Mouse (Mus musculus) kidney, embryonic 15.5 days (tissue): ENCODE measurements around the gene Rhno1. TPM values are rescaled to one million over a fixed set of nuclear protein-coding genes. Genes with fewer than 3 reads are reported as not detected.
A peak's percentile ranks its signal among the peaks of the same experiment; 100 is the strongest.
"Not testable (repeated sequence)": the region's sequence is repeated elsewhere in the genome, so short reads cannot be mapped to it uniquely, and the experiment has no call there.

ENCODE experiments used
- ATAC-seq: fragments of 200-750 bp; cut with Nextera tagmentation; replicated peaks from 2 replicates; pipeline ENCODE4 v1.8.0; 2017; ENCODE audit warnings: moderate TSS enrichment; ENCODE audit not compliant: low FRiP score
- H3K27ac ChIP-seq: fragments of 300-500 bp; sonication (generic); 2 replicates; pipeline ENCODE4 v1.5.1; 2015; ENCODE audit warnings: mild to moderate bottlenecking, inconsistent platforms
- H3K27me3 ChIP-seq: fragments of 300-500 bp; sonication (generic); 2 replicates; pipeline ENCODE4 v1.6.1; 2015; ENCODE audit warnings: inconsistent platforms
- H3K36me3 ChIP-seq: fragments of 300-500 bp; sonication (generic); 2 replicates; pipeline ENCODE4 v1.6.1; 2015; ENCODE audit warnings: inconsistent platforms
- H3K4me1 ChIP-seq: fragments of 300-500 bp; sonication (generic); 2 replicates; pipeline ENCODE4 v1.6.1; 2015; ENCODE audit warnings: inconsistent platforms
- H3K4me2 ChIP-seq: fragments of 300-500 bp; sonication (generic); 2 replicates; pipeline ENCODE4 v1.6.1; 2015; ENCODE audit warnings: moderate library complexity, mild to moderate bottlenecking, inconsistent platforms
- H3K4me3 ChIP-seq: fragments of 300-500 bp; sonication (generic); replicated peaks from 2 replicates; pipeline ENCODE4 v1.5.1; 2015; ENCODE audit warnings: mild to moderate bottlenecking, inconsistent platforms
- H3K9ac ChIP-seq: fragments of 300-500 bp; sonication (generic); 2 replicates; pipeline ENCODE4 v1.6.1; 2015; ENCODE audit warnings: mild to moderate bottlenecking, inconsistent platforms
- H3K9me3 ChIP-seq: fragments of 300-500 bp; sonication (generic); replicated peaks from 2 replicates; pipeline ENCODE4 v1.6.1; 2016; ENCODE audit warnings: inconsistent platforms
- WGBS: fragments of 180-500 bp; shearing (Covaris S2); methylation state at CpG from one replicate; pipeline ENCODE4 v1.1.7; 2015; ENCODE audit warnings: mixed read lengths; 5-methylcytosine and 5-hydroxymethylcytosine counted together
- polyA plus RNA-seq: library from polyadenylated mRNA; unstranded; fragments of >200 nt; fragmentation: Nextera tagmentation; extraction: Ambion mirVana; gene quantifications from 2 replicates; pipeline ENCODE4 v1.2.1, GENCODE M21; 2015

Gene Rhno1
- polyA plus RNA-seq, 1 experiment from 2014 or later = 122 TPM

DNA sequence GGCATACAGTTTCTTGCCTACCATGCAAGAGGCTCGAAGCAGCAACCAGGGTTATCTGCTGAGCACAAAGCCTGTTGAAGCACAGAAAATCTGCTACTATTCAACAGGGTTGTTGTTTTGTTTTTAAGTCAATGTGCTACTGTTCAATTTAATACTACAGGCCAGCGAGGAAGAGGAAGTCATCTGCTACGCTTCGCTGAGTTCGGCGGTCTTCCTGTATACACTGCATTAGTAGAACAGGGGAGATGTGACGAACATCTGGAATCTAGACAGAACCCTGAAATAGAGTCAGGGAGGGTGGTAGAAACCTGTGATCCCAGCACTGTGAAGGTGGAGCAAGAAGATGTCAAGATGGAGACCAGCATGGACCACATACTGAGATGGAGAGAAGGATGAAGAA lies 21.0 kb upstream of the Rhno1 start:
- Histone ChIP-seq H3K27me3 (no peaks in the 10 kb centered on the region), H3K9me3 (no peaks in the 10 kb centered on the region), H3K4me1 (no peaks in the 10 kb centered on the region), H3K27ac (no peak overlapping the region), H3K4me2 (no peak overlapping the region), H3K9ac (no peak overlapping the region), H3K36me3 (no peaks in the 10 kb centered on the region), H3K4me3 (no peak overlapping the region)
- no peak for ATAC-seq
- WGBS = 60% methylated on average over 7 of the region's 7 CpGs

DNA sequence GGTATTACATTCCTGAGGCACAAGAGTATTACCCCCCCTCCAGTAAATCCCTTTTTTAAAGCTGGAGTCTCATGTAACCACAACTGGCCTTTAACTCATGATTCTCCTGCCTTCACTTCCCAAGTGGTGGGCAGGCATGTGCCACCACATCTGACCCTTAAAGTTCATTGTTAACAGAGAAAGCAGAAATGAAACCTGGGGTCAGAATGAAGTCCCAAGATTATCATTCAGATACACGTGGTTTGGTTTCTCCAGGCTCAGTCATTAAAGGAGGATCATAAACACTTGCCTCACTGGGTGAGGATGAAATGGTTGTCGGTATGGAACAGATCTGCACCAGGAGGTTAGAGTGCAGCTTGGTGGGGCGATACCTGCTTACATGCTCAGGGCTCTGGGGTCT lies 18.5 kb upstream of the Rhno1 start:
- no peak overlapping the region for H3K4me2 ChIP-seq
- H3K27me3 ChIP-seq = no peaks in the 10 kb centered on the region
- ATAC-seq = no peak
- no peak overlapping the region for H3K27ac ChIP-seq
- H3K4me3 ChIP-seq = no peak overlapping the region
- H3K9ac ChIP-seq = no peak overlapping the region
- WGBS = 74% methylated on average over 3 of the region's 3 CpGs
- H3K9me3 ChIP-seq = no peaks in the 10 kb centered on the region
- peaks cover 9% of the 10 kb centered on the region for H3K36me3 ChIP-seq
- H3K4me1 ChIP-seq = no peaks in the 10 kb centered on the region

DNA sequence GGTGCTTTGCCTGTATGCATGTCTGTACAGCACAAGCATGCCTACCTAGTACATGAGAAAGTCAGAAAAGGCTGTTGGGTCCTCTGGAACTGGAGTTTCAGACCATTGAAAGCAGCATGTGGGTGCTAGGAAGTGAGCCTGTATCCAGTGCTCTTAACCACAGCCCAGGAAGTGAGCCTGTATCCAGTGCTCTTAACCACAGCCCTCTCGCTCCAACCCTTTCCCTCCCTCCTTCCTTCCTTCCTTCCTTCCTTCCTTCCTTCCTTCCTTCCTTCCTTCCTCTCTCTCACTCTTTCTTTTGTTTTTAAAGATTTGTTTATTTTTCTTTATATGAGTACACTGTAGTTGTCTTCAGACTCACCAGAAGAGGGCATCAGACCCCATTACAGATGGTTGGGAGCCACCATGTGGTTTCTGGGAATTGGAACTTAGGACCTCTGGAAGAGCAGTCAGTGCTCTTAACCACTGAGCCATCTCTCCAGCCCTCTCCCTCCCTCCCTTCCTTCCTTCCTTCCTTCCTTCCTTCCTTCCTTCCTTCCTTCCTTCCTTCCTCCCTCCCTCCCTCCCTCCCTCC lies 18.0 kb upstream of the Rhno1 start:
- H3K36me3 ChIP-seq = peaks cover 12% of the 10 kb centered on the region
- not testable (repeated sequence) for H3K9me3 ChIP-seq, H3K4me2 ChIP-seq, H3K4me1 ChIP-seq, H3K4me3 ChIP-seq, ATAC-seq, H3K27ac ChIP-seq, H3K9ac ChIP-seq, H3K27me3 ChIP-seq
- WGBS = 72% methylated on average over 1 of the region's 1 CpGs

DNA sequence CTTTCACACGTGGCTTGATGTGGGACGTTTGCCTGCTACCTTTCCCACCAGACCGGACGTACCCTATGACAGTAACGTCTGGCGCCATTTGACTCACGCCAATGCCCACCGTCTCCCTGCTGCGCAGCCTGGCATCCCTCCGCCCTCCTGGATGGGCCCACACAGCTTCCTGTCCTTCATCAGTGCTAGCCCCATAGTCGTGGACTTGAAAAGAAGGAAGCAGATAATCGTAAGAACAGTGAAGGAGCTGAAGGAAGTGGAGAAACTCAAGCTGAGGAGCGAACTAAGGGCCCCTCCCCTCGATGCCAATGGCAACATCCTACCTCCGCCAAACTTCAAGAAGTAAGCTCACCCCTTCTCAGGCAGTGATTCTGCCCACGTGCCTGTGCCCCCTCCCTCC lies 16.9 kb upstream of the Rhno1 start:
- H3K9ac ChIP-seq = no peak overlapping the region
- 82% methylated on average over 16 of the region's 16 CpGs for WGBS
- H3K4me1 ChIP-seq = peaks cover 6% of the 10 kb centered on the region; the same call in 1 of the 2 replicates
- no peak overlapping the region for H3K4me2 ChIP-seq
- no peak overlapping the region for H3K4me3 ChIP-seq
- peaks cover 18% of the 10 kb centered on the region for H3K36me3 ChIP-seq
- no peaks in the 10 kb centered on the region for H3K9me3 ChIP-seq
- ATAC-seq = no peak
- H3K27ac ChIP-seq = no peak overlapping the region
- no peaks in the 10 kb centered on the region for H3K27me3 ChIP-seq

DNA sequence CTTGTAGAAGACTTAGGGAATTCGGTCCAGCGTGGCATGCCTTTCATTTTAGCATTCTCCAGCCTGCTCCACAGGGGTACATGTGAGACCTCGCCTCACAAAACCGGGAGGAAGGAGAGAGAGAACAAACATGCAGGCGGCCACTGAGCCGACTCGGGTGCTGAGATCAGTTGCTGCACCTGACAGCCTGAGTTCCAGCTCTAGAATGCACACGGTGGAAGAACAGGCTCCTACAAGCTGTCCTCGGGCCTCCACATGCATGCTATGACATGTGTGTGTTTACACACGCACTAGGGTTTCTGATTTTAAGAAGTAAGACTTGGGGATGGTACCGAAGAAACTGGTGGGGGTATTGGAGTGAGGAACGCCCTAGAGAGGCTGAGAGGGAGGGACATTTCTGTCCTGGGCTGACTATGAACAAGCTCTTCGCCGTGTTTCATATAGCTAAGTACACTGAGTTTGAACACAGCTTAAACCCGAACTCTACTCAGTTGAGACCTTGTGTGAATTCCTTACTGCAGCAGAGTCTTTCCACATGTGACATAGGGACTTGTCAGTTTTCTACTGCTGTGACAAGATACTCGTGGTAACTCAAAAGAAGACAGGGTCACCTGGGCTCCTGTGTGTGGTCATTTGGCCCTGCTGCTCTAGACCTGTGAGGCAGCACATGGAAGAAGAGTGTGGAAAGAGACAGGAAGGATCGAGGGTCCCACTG lies 13.8 kb upstream of the Rhno1 start:
- Histone ChIP-seq H3K4me1 (peaks cover 7% of the 10 kb centered on the region; the same call in 1 of the 2 replicates), H3K27ac (no peak overlapping the region), H3K27me3 (no peaks in the 10 kb centered on the region), H3K36me3 (peaks cover 49% of the 10 kb centered on the region), H3K4me2 (no peak overlapping the region), H3K9me3 (no peaks in the 10 kb centered on the region), H3K4me3 (no peak overlapping the region), H3K9ac (no peak overlapping the region)
- 93% methylated on average over 17 of the region's 17 CpGs for WGBS
- ATAC-seq = no peak

DNA sequence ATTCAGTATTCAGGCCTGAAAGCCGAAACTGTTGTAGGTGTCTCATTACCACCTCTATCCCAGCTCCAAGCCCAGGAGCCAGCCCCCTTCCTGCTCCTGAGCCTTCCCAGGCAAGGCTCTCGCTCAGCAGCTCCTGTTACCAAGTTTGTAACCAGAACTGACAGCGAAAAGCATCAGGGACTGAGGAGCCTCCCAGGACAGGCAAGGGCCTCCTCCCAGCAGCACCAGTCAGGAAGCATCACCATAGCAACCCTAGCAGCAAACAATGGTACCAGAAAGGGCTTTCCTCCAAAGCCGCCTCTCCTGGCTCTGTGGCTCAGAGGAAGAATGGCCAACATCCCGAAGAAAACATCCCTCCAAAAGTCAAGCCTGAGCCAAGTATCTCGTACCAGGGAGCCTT lies 12.5 kb upstream of the Rhno1 start, which contains the start of the genes Tex52 and Gm44596:
Gene Tex52, plus strand, starts transcription at position 265 of the 400 bp plus-strand sequence.
Gene Gm44596, plus strand, starts transcription at position 312 of the 400 bp plus-strand sequence.
- peak; percentile 72 for ATAC-seq
- Histone ChIP-seq H3K4me3 (no peak within 1 kb of the TSS), H3K9me3 (no peaks in the 10 kb centered on the region), H3K9ac (no peak within 1 kb of the TSS), H3K27ac (no peak within 1 kb of the TSS), H3K4me1 (peaks cover 7% of the 10 kb centered on the region; the same call in 1 of the 2 replicates), H3K4me2 (no peak within 1 kb of the TSS), H3K36me3 (peaks cover 63% of the 10 kb centered on the region), H3K27me3 (no peaks in the 10 kb centered on the region)
- WGBS = 40% methylated on average over 6 of the region's 6 CpGs

DNA sequence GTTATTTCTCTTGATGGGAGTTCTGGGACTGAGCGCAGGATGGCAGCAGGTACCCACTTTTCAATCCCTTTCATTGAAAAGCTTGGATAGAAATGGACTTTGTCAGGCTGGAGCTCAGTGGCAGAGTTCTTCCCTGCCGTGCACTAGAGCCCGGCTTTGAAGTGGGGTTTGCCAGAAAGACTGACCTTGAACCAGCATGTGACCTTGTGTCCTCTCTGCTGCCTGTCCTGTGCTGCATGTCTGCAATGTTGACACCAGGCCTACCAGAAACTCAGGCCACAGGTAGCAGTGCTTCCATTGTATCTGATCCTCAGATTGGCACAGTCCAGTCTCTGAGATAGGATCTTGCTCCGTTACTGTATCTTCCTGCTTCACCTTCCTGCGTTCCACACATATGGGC lies 7.3 kb upstream of the Rhno1 start:
- Histone ChIP-seq H3K4me1 (peaks cover 6% of the 10 kb centered on the region), H3K36me3 (peaks cover 97% of the 10 kb centered on the region), H3K9me3 (no peaks in the 10 kb centered on the region), H3K27ac (no peak overlapping the region), H3K9ac (no peak overlapping the region), H3K4me3 (no peak overlapping the region), H3K27me3 (no peaks in the 10 kb centered on the region), H3K4me2 (no peak overlapping the region)
- 91% methylated on average over 5 of the region's 5 CpGs for WGBS
- ATAC-seq = no peak

DNA sequence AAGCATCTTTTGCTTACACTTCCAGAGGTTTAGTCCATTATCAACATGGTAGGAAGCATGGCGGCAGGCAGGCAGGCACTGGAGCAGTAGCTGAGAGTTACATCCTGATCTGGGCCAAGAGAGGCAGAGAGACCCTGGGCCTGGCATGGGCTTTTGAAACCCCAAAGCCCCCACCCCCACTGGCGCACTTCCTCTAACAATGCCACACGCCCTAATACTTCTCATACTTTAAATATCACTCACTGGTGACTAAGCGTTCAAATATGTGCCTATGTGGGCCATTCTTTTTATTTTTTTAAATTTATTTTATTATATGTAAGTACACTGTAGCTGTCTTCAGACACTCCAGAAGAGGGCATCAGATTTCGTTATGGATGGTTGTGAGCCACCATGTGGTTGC lies 3.8 kb upstream of the Rhno1 start:
- H3K9me3 ChIP-seq = no peaks in the 10 kb centered on the region
- ATAC-seq = no peak
- peaks cover 22% of the 10 kb centered on the region for H3K4me1 ChIP-seq
- WGBS = 93% methylated on average over 5 of the region's 5 CpGs
- H3K27me3 ChIP-seq = no peaks in the 10 kb centered on the region
- H3K4me3 ChIP-seq = no peak overlapping the region
- no peak overlapping the region for H3K4me2 ChIP-seq
- H3K9ac ChIP-seq = no peak overlapping the region
- peaks cover 61% of the 10 kb centered on the region for H3K36me3 ChIP-seq
- no peak overlapping the region for H3K27ac ChIP-seq

DNA sequence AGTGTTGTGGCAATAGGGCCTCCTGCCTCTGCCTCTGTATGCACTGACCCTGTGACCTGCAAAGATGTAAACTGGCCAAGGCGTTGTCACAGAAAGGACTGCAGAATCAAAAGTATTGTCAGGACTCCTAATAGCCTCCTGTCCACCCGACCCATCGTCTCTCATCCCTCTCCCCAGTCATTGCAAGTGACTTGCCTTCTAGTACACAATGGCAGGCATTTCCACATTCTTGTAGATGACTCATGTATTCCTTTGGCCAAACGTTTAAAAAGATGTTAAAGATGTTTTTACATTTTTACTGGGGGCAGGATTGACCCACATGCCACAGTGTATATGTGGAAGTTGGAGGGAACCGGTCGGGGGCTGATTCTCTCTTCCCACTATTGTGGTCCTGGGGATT lies 2.0 kb upstream of the Rhno1 start:
- Histone ChIP-seq H3K4me1 (peaks cover 35% of the 10 kb centered on the region), H3K4me3 (no peak overlapping the region), H3K9ac (no peak overlapping the region), H3K27ac (no peak overlapping the region), H3K36me3 (peaks cover 44% of the 10 kb centered on the region), H3K27me3 (no peaks in the 10 kb centered on the region), H3K9me3 (no peaks in the 10 kb centered on the region), H3K4me2 (0 out of 2 replicates have a peak overlapping the region, but pooled peaks have one; percentile 4)
- 74% methylated on average over 6 of the region's 6 CpGs for WGBS
- no peak for ATAC-seq

DNA sequence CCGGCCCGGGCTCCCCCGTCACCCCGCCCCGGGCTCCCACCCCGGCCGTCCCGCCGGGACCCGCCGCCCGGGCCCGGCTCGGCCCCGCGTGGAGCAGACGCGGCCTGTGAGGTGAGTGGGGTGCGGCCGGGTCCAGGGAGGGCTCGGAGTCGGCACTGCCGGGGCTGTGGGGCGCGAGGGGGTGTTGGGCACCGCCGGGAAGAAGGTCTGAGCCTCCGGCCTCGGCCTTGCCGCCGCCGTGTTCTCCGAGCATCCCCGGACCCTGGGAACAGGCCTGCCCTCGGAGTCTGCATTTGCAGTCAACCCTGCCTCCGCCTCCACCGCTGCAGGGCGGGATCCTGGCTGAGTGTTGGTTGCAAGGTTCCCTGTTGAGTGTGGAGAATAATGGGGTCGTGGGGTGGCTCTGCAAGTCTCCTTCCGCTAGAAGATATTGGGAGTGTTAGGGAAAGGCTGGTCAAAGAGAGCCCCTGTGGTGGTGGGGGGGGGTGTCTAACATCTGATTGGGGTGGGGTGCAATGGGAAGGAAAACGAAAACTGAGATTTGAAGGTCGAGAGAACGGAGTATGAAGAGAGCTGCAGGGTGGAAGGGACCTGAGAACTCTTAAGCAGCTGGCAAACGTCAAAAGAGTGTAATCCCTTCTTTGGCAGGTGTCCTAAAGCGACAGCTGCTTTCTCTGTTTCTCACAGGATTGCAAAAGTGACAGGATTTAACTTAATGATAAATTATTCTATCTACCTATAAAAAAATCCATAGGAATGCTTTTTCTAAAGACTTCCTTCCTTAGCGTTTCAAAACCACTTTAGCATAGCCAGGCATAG lies 505 bp upstream of the Rhno1 start:
- Histone ChIP-seq H3K36me3 (peaks cover 38% of the 10 kb centered on the region), H3K27me3 (no peaks in the 10 kb centered on the region), H3K4me1 (peaks cover 35% of the 10 kb centered on the region), H3K9ac (peak overlapping the region; percentile 92), H3K4me2 (peak overlapping the region; percentile 88), H3K9me3 (no peaks in the 10 kb centered on the region), H3K4me3 (peak overlapping the region; percentile 99), H3K27ac (peak overlapping the region; percentile 97)
- WGBS = under 1% methylated on average over 46 of the region's 46 CpGs
- peak; percentile 65 for ATAC-seq

DNA sequence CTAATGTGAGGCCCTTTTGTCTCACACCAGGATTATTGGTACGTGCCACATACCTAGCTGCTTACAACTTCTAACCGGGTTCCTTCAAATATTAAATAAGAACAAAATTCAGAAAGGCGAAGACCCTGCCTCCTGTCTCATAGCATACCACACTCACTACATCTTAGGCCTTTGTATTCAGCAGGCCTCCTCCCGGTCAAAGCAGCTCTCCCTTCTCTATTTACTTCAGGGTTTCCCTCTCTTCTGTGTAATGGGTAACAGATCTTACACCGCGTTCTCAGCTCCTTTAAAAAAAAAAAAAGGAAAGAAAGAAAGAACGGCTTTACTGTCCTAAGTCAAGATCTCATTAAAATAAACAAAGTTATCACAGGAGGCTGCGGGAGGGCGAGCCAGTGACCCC lies 810 bp downstream of the Rhno1 start:
- H3K9me3 ChIP-seq = no peaks in the 10 kb centered on the region
- no peak for ATAC-seq
- peaks cover 35% of the 10 kb centered on the region for H3K4me1 ChIP-seq
- peak overlapping the region; percentile 88 for H3K4me2 ChIP-seq
- peak overlapping the region; percentile 97 for H3K27ac ChIP-seq
- peak overlapping the region; percentile 92 for H3K9ac ChIP-seq
- WGBS = 18% methylated on average over 9 of the region's 9 CpGs
- H3K4me3 ChIP-seq = peak overlapping the region; percentile 99
- no peaks in the 10 kb centered on the region for H3K27me3 ChIP-seq
- peaks cover 39% of the 10 kb centered on the region for H3K36me3 ChIP-seq

DNA sequence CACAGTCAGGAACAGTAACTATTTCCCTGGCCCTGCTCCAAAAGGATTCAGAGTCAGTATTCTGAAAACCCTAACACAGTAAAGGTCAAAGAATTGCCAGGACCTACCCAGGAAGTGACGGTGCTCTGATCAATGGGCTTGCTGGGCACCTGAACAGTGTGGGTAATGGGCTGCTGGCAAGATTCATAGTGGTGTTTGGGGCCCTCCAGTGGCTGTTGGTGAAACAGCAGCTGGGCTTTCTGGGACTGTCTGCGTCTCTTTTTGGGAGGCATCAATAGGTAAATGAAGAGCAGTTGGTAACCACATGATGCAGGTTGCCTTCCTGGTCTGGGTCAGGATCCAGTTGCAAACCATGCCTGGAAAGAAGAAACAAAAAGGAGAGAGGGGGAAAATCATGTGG lies 3.7 kb downstream of the Rhno1 start:
- 23% methylated on average over 2 of the region's 2 CpGs for WGBS
- H3K4me3 ChIP-seq = no peak overlapping the region
- no peak overlapping the region for H3K27ac ChIP-seq
- H3K27me3 ChIP-seq = no peaks in the 10 kb centered on the region
- peaks cover 37% of the 10 kb centered on the region for H3K4me1 ChIP-seq
- H3K9ac ChIP-seq = no peak overlapping the region
- no peak overlapping the region for H3K4me2 ChIP-seq
- no peaks in the 10 kb centered on the region for H3K9me3 ChIP-seq
- H3K36me3 ChIP-seq = peaks cover 28% of the 10 kb centered on the region
- no peak for ATAC-seq
